Mouse (Mus musculus): ENCODE measurements around the gene Lyrm4. TPM values are rescaled to one million over a fixed set of nuclear protein-coding genes. Genes with fewer than 3 reads are reported as not detected.
"Not testable (repeated sequence)": the region's sequence is repeated elsewhere in the genome, so short reads cannot be mapped to it uniquely, and the experiment has no call there.

Lyrm4 gene
- total RNA-seq, 2 experiments from 2014 or later, result 4.8 to 5.1 TPM

DNA sequence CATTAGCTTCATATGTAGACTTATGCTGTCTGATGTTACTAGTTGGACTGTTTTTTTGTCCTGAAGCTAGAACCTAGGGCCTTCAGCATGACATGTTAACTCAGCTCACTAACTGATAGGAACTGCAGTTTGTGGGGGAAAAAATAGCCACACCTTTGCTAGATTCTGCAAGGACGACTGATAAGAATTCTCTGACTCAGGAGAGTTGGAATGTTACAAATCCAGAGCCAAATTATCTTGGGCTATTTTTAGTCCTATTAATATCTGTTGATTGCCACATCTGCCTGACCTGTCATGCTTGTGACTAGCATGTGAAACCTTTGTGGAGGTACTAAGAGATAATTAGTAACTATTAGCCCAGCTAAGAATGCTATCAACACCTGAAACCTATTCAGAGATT lies 116.5 kb downstream of the Lyrm4 start:
- intact Hi-C loops (cut with DNase I), result no loop called here
- DNase-seq, result no peak

DNA sequence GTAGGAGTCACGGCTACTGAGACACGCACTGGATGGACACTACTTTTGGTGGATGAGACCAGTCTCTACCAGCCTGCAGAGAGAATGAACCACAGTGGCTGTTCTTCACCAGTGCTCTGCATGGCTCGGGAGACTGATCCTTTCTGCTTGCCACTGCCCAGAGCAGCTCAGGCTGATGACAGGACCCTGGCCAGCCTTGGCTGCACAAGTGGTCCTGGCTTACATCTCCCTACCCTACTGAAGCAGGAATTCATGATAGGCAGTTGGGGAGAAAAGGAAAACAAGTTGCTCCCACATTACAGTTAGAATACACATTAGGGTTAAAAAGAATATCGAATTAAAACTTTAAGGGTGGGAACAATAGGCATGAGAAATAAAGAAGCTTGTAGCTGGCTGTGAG lies 119.7 kb downstream of the Lyrm4 start:
- DNase-seq, result no peak
- intact Hi-C loops (cut with DNase I), result no loop called here

DNA sequence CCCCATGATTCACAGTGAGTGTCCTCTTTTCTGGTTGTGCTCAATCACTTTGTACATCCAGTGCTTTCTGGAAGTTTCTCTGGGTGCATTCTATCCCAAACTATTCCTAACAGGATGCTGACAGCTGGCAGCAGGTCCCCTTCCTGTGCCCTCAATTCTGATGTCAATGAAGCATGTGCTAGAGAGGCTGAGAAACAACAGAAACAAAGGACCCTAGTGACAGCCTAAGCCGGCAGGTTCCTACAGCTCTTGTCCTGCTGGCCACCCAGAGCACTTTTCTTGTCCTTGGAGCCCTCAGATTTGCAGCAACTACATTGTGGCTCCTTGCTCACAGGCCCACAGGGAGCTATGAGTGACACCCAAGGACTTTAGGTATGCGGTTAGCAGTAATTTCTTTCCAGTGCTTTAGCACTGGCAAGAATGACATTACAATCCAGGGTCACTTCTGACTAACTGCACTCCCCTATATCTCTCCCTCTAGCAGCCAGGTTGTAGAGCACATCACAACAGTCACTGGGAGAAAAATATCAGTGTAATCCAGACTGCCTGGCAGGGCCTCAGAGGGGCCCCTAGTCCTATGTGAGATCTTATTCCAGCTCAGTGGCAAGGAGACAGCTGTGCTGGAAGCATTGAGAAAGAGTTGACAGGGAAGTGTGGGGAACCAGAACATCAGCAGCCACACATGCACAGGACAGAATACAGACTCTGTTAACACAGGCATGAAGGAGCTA lies 121.5 kb downstream of the Lyrm4 start:
- no peak for DNase-seq
- intact Hi-C loops (cut with DNase I), result no loop called here

DNA sequence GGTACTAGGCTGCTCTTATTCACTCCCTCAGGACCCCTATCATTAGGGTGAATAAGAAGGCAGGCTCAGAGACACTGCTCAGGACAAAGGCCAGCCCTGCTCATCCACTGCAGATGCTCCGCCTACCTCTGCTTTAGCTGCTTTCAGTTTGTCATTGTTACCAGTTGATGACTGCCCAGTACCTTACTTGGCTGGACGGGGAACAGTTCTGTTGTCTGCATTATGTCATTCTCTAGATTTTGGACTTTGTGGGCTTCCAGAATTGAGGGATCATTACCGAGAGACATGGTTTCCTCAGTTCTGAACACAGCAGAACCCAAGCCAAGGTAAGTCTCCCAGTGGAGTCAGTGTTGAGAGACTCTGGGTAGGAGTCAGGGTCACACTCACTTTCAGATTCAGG lies 122.1 kb downstream of the Lyrm4 start:
- intact Hi-C loops (cut with DNase I), result no loop called here
- no peak for DNase-seq

DNA sequence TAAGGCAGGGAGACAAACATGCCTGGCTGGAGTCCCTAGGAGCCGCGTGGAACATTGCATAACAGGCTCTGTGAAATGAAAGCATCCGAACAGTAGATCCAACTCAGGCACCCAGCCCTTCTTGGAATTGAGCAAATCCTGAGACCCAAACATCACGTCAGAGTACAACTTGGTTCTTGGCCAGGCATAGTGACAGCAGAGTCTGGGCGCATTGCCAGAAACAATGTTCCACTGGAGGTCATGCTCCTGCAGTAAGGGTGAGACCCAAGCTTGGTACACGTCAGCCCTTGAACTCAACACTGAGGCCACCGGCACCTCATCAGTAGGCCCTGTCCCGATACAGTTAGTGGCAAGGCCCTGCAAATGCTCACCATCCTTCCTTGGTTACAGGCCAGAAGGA lies 123.3 kb downstream of the Lyrm4 start:
- peak; percentile 57 to 66 for DNase-seq
- intact Hi-C loops (cut with DNase I), result no loop called here

DNA sequence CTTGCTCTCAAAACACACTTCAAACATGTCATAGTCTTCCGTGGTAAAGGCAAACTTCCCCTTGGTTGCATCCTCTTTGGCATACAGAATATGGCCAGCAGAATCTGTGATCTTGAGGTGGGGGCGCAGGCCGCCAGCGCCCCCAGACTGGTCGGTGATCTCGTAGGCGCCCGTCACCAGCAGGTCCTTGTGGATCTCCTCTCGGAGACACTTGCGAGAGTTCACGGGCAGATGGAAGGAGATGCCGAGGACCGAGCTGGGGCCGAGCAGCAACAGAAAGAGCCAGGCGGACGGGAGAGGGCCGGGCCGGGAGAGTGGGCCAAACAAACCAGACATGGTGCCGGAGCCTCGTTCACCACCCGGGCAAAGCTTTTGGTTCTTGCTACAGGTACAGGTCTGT lies 126.1 kb downstream of the Lyrm4 start:
- DNase-seq; intact Hi-C loops (cut with DNase I): not testable (repeated sequence)

DNA sequence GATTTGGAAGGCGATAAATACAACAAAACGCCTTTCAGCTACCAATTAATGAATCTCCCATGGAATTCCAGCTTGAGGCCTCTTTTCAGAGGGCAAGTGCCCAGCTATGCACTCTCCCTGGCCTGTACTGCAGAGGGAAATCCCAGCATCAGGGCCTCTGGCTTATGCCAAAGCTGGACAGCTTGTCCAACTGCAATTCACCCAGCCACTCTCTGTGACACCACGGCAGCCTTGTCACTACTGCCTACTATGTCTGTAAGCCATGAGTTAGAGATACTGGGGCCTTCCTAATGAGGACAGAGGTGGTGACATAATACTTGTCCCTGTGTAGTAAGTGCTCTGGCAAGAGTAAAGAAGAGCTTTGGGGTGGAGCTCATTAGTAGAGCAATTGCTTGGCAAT lies 128.0 kb downstream of the Lyrm4 start:
- no peak for DNase-seq
- intact Hi-C loops (cut with DNase I), result no loop called here

DNA sequence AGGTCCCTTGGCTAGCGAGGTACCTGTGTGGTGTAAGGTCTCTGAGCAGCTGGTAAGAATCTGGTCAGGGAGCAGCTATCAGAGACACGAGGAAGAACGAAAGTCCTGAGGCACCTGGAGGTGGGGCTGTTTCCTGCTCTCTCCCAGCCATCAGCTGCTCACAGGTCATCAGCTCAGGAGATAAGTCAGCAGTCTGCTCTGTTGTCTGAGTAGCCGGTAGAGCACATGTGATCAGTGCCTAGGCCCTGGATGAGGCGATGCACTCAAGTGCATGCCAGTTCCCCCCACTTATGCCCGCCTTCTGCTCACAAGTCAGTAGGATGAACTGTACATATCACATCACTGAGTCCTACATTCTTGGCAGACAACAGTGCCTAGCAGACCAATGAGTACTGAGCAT lies 134.3 kb downstream of the Lyrm4 start:
- no peak for DNase-seq
- intact Hi-C loops (cut with DNase I), result no loop called here

DNA sequence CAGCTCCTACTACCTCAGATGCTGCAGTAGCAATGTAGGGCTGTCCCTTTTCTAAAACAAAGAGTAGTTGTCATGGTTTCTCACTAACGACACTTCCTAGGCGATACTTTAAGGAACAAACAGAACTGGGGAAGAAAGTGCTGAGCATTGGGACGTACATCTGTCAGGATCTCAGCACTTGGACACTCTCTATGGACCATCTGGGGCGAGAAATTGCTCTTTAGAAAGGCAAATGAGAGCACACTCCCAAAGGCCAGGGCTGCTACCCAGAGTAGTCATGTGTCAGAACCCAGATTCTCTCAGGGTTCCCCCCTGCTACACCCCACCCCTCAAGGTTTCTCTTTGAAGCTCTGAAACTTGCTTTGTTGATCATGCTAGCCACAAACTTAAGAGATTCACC lies 136.9 kb downstream of the Lyrm4 start:
- no peak for DNase-seq
- intact Hi-C loops (cut with DNase I), result no loop called here

DNA sequence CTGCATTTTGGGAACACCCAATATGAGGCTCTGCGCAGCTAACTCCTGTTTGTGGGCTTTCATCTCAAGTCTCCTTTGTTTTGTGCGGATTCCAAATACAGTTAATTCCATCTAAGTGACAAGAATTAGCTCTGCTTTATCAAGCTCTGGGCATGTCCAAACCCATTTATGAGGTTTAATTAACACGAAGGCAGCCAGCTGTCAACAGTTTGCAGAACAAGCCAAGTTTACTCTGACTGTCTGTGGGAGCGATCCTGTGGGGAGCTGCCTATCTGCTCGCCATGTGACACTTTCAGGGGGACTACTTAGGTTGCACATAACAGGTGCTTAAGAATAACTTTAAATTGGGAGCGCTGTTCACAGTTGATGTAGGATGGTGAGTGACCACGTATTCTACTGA lies 140.4 kb downstream of the Lyrm4 start:
- no peak for DNase-seq

DNA sequence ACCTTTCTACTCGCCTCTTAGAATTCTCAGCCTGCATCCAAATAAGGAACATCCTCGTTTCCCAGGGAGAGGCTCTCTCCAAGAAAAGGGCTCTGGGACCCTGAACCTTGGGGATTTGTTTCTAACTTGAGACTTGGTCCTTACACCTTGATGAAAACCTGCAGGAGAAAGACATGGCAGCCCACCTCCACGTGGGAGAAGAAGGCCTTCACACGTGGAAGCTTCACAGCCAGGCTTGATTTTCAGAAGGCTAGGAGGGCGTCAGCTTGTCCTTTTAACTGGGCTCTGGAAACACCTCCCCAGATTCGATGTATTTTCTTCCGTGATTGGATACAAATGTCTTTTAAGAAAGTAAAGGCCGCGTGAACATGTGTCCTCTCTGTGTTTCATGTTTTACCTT lies 147.5 kb downstream of the Lyrm4 start:
- no peak for DNase-seq
- intact Hi-C loops (cut with DNase I), result no loop called here

More for the DNA sequence above, 140.4 kb downstream of the Lyrm4 start:
- intact Hi-C loops (cut with DNase I), result no loop called here

DNA sequence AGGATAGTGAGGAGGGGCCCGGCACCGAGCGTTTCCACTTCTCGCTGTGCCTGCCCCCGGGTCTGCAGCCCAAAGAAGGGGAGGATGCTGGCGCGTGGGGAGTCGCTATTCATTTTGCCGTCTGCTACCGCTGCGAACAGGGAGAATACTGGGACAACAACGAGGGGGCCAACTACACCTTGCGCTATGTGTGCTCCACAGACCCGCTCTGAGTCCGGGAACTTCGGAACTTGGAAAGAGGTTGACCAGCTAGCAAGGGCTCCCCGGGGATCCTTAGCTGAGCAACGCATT lies 147.9 kb downstream of the Lyrm4 start:
- no peak for DNase-seq
- intact Hi-C loops (cut with DNase I), result no loop called here

DNA sequence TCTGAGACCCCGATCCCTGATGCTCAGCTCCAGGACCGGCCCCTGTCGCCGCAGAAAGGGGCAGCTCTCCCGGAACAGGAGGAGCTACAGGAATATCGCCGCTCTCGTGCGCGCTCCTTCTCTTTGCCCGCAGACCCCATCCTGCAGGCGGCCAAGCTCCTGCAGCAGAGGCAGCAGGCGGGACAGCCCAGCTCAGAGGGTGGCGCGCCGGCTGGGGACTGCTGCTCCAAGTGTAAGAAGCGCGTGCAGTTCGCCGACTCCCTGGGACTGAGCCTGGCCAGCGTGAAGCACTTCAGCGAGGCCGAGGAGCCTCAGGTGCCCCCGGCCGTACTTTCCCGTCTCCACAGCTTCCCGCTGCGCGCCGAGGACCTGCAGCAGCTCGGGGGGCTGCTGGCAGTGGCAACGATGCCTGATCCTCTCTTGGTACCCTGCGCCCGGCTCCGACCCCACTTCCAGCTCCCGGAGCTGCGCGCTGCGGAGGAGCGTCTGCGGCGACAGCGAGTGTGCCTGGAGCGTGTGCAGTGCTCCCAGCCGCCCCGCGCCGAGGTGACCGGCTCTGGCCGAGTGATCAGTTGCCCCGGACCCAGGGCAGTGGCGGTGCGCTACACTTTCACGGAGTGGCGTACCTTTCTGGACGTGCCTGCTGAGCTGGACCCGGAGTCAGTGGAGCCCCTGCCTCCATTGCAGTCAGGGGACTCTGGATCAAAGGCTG lies 148.5 kb downstream of the Lyrm4 start:
- peak in 1 of 2 experiments; percentile 25 for DNase-seq

DNA sequence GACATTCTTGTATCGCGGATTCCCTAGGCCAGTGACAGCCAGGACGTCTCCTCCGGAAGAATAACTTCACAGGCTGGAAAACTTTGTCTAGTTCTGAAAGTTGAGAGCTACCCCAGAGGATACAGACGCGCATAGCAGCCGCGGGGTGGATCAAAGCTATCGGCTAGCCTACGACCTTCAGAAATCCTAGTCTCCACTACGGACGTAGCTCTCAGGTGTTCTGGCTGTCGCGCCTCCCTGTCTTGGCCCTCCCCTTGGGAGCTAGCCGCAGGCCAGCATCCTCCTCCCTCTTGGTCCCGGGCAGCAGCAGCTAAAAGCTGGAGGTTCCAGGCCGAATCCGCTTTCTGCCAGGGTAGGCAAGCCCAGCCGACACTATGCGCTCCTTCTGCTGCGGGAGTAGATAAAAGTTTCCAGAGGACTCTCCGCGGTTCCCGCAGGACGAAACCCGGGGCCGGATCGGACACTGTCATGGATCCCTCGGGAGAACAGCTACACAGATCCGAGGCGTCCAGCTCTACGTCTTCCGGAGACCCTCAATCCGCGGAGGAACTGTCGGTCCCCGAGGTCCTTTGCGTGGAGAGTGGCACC lies 149.1 kb downstream of the Lyrm4 start:
- DNase-seq, result no peak
- intact Hi-C loops (cut with DNase I), result no loop called here

More for the DNA sequence above, 148.5 kb downstream of the Lyrm4 start:
- intact Hi-C loops (cut with DNase I), result no loop called here

DNA sequence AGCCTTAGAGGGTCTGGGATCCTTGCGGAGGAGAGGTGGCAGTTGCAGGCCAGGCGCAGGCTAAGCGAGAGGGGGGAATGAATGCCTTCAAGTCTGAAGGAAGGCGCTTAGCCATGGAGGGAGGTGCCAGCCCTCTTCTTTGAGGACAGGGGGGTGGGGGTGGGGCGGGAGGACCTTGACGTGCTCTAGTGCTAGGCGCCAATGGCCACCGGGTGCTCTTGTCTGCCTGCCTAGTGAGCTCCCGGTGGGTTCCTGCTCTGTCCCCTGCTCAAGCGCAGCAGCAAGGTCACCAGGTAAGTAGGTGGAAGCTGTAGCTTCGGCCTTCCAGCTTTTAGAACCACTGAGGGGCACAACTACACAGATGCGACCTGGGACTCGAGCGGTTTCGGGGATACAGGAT lies 149.6 kb downstream of the Lyrm4 start:
- DNase-seq, result no peak
- intact Hi-C loops (cut with DNase I), result no loop called here

DNA sequence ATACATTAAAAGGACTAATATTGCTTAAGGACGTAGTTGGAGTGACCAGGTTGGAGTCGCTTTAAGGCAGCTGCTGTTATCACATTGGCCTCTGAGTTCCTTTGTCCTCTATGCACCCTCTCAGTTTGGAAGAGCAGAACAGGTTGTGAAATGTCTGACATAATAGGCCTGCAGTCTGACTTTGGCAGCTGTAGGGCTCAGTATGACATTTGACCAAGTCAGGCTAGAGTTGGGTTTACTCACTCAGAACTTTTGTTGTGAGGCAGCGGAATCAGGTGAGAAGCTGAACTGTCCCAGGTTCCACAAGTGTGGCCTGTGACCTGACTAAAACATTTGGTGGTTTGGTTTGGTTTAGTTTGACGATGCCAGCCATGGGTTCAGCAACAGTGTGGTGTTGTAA lies 153.7 kb downstream of the Lyrm4 start:
- intact Hi-C loops (cut with DNase I), result no loop called here
- DNase-seq, result no peak

DNA sequence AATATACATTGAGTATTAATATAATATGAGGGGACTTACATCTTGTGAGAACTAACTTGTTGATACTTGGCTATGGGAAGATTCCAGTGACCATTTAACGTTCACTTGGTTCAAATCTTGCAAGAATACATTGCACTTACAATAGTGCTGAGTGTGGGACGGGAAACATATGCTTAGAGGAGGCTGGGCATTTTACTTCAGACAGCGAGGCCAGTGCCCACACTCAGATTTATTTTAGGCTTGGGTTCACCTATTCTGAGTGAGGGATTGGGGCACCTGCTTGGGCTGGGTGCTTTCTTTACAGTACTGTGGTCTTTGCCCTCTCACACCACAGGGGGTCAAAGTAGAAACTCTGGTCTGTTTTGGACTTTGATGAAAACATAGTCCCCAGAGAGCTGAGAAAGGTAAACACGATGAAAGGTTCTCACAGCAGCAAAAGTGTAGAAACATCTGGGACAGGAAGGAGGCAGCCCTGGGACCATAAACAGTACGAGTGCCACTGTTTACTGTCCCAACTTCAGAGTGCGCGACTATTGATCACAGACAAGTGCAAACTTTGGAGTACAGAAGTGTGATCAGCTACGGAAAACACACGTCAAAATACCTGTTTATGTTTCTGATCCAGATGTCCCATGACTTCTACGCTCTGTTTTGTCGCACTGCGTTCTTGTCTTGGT lies 157.8 kb downstream of the Lyrm4 start:
- DNase-seq, result no peak
- intact Hi-C loops (cut with DNase I), result no loop called here

DNA sequence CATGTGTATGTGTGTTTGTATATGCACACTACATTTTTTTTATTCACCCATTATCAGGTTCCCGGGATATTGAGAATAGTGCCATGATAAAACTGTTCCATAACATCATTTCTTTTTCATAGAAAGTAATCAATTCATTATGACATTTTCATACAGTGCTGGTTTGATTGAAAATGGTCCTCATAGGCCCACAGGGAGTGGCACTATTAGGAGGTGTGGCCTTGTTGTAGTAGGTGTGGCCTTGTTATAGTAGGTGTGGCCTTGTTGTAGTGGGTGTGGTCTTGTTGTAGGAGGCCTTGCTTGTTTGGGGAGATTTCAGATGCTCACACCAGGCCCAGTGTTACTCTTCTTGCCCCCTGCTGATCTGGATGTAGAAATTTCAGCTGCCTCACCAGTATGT lies 158.8 kb downstream of the Lyrm4 start, which contains the start of gene Ppp1r3g:
Gene Ppp1r3g, plus strand, starts transcription at position 301 of the 400 bp plus-strand sequence.
- no peak for DNase-seq
- intact Hi-C loops (cut with DNase I), result no loop called here

DNA sequence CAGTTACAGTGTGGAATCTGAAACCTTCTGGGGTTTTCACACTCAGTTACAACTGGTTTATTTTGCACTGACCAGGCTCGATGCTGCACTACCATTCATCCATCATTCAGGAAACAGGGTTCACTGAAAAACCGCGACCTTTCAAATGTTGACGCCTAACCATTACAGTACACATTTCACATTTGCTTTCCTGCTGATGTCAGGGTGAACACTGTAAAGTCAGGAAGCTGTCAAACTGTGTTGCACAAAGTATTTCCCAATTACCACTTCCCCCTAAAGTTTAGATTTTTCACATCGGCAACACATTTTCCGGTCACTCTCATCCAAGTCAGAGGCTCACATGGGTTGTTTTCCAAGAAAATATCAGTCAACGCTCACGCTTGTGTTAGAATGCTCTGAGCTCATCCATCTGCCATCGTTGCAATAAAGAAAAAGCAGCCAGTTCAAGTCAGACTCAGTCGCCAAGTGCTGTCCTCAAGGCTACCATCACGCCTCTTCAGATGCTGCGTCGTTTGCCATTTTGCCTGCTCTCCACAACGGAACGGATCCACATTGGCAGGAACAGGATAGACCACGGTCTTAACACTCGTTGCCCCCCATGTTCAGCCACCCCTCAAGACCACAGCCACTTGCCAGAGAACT lies 167.4 kb downstream of the Lyrm4 start:
- intact Hi-C loops (cut with DNase I), result loop anchor here (2.0 kb wide), 1 partner anchor 177 kb away; no protein-coding TSS in a partner anchor
- no peak for DNase-seq

DNA sequence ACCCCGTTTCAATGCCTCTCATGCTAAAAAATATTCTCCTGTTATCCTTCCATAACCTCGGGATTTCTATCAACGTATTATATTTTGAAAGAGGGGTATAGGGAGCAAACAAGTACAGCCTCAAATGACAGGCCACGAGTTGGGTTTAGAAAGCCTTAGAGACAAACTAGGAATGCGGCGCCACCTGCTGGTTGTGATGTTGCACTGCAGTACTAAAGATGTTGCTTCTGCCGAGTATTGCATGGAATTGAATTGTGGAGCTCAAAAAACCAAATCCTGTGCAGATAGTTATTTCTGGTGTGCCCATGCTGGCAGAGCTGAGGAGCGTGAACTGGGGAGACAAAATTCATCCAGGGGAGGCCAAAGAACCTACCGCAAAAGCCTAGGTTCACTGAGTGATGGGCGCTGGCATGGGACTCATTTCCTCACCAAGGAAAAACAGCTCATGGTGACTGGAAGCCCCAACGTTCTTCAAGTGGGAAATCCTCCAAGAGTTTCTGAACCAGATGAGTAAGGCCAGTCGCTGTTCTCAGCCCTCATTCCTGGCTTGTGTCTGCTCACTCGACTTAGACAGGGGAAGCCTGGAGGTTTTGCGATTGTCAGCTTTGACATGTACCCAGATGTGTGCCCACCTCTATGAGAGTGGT lies 169.8 kb downstream of the Lyrm4 start:
- intact Hi-C loops (cut with DNase I), result no loop called here

More for the DNA sequence above, 169.8 kb downstream of the Lyrm4 start:
- DNase-seq, result peak; percentile 62 to 70
